ENCODE assay signal across 11 mouse cellular contexts in genomic region chr8:48400572-48400972, GRCm38 (mm10).
DNase-seq lines count a peak whose midpoint lies in the region; ATAC-seq and TF ChIP-seq lines count a peak whose summit lies in the region.
"Had no signal": no experiment of that assay in that cellular context is flagged by ENCODE, and none has a peak within 500 bp of the region (broad histone marks: within the 10 kb centered on the region; RNA-seq: fewer than 3 reads in every experiment).

No protein-coding gene starts in this region.

- no peak for ATAC-seq in heart, embryonic 13.5 days (ENCODE audit: extremely low read depth, insufficient number of reproducible peaks, low FRiP score, low TSS enrichment)
- ATAC-seq in forebrain, embryonic 15.5 days (replicated peaks), result peak; percentile 75
- peak; percentile 64; the same call in 1 of the 2 replicates for ATAC-seq in midbrain, embryonic 16.5 days
- ATAC-seq in liver, postnatal 0 days, result no peak

- H3K36me3 ChIP-seq in heart, embryonic 13.5 days, result no peaks in the 10 kb centered on the region
- H3K36me3 ChIP-seq in forebrain, embryonic 15.5 days, result no peaks in the 10 kb centered on the region
- H3K36me3 ChIP-seq in midbrain, embryonic 16.5 days (ENCODE audit: control insufficient read depth, insufficient read depth, low read length), result no peaks in the 10 kb centered on the region
- no peaks in the 10 kb centered on the region for H3K36me3 ChIP-seq in liver, postnatal 0 days (replicated peaks; ENCODE audit: insufficient read depth, low read length)

- no peak for TF ChIP-seq EP300 in liver, postnatal 0 days (IDR thresholded peaks at IDR 0.05; ENCODE audit: low read depth)

- peaks cover 20% of the 10 kb centered on the region for H3K4me1 ChIP-seq in heart, embryonic 13.5 days
- H3K4me1 ChIP-seq in forebrain, embryonic 15.5 days, result peaks cover 8% of the 10 kb centered on the region
- peaks cover 7% of the 10 kb centered on the region; the same call in 1 of the 2 replicates for H3K4me1 ChIP-seq in midbrain, embryonic 16.5 days (ENCODE audit: control insufficient read depth, insufficient read depth, low read length)
- no peaks in the 10 kb centered on the region for H3K4me1 ChIP-seq in liver, postnatal 0 days (ENCODE audit: insufficient read depth)

- intact Hi-C loops in heart, postnatal 14 days (cut with DNase I), result no loop called here

- peak overlapping the region; percentile 73 for H3K9ac ChIP-seq in heart, embryonic 13.5 days
- peak overlapping the region; percentile 32 for H3K9ac ChIP-seq in forebrain, embryonic 15.5 days (replicated peaks)
- H3K9ac ChIP-seq in midbrain, embryonic 16.5 days (ENCODE audit: low read depth, low read length), result peak overlapping the region; percentile 31; the same call in 1 of the 2 replicates
- H3K9ac ChIP-seq in liver, postnatal 0 days (replicated peaks), result no peak overlapping the region

- 47% methylated on average over 12 of the region's 12 CpGs for WGBS in heart, embryonic 13.5 days
- 6% methylated on average over 12 of the region's 12 CpGs for WGBS in forebrain, embryonic 15.5 days
- 10% methylated on average over 12 of the region's 12 CpGs for WGBS in midbrain, embryonic 16.5 days
- 73% methylated on average over 12 of the region's 12 CpGs for WGBS in liver, postnatal 0 days (ENCODE audit: insufficient replicate concordance)

- peak overlapping the region; percentile 62 for H3K4me2 ChIP-seq in heart, embryonic 13.5 days
- peak overlapping the region; percentile 47 for H3K4me2 ChIP-seq in forebrain, embryonic 15.5 days (replicated peaks)
- peak overlapping the region; percentile 36 for H3K4me2 ChIP-seq in midbrain, embryonic 16.5 days (ENCODE audit: low read length)
- H3K4me2 ChIP-seq in liver, postnatal 0 days (ENCODE audit: low read depth, low read length), result no peak overlapping the region

- DNase-seq in heart, postnatal 14 days, result no peak
- DNase-seq in embryo, embryonic 10 days (ENCODE audit: low spot score), result peak; percentile 74
- DNase-seq in liver, postnatal 0 days, result no peak
- no peak for DNase-seq in urinary bladder, postnatal 4 days (ENCODE audit: low spot score in 2 of 2)
- DNase-seq in thymus, postnatal 4 days, result no peak
- DNase-seq: layer of hippocampus, postnatal 36 days; lung, adult 2 months had no signal

- H3K9me3 ChIP-seq in heart, embryonic 13.5 days, result no peaks in the 10 kb centered on the region
- no peaks in the 10 kb centered on the region for H3K9me3 ChIP-seq in forebrain, embryonic 15.5 days
- H3K9me3 ChIP-seq in midbrain, embryonic 16.5 days (replicated peaks; ENCODE audit: control insufficient read depth, low read length, poor library complexity, severe bottlenecking), result no peaks in the 10 kb centered on the region
- H3K9me3 ChIP-seq in liver, postnatal 0 days (ENCODE audit: low read length), result no peaks in the 10 kb centered on the region

- no peak for TF ChIP-seq CTCF in liver, postnatal 0 days (IDR thresholded peaks at IDR 0.05; ENCODE audit: low read depth)

- H3K27ac ChIP-seq in heart, embryonic 13.5 days (replicated peaks), result peak overlapping the region; percentile 59
- H3K27ac ChIP-seq in forebrain, embryonic 15.5 days (replicated peaks), result peak overlapping the region; percentile 4; the same call in 1 of the 2 replicates
- H3K27ac ChIP-seq in midbrain, embryonic 16.5 days (ENCODE audit: low read length), result peak overlapping the region; percentile 64
- H3K27ac ChIP-seq in liver, postnatal 0 days (ENCODE audit: low read depth), result no peak overlapping the region

- H3K4me3 ChIP-seq in heart, embryonic 13.5 days, result peak overlapping the region; percentile 36
- peak overlapping the region; percentile 13; the same call in 1 of the 2 replicates for H3K4me3 ChIP-seq in forebrain, embryonic 15.5 days
- H3K4me3 ChIP-seq in midbrain, embryonic 16.5 days (ENCODE audit: low read depth, low read length), result 0 out of 2 replicates have a peak overlapping the region, but pooled peaks have one; percentile 1
- H3K4me3 ChIP-seq in liver, postnatal 0 days (ENCODE audit: low read depth, low read length), result no peak overlapping the region

- no peaks in the 10 kb centered on the region for H3K27me3 ChIP-seq in heart, embryonic 13.5 days (replicated peaks)
- no peaks in the 10 kb centered on the region for H3K27me3 ChIP-seq in forebrain, embryonic 15.5 days
- H3K27me3 ChIP-seq in midbrain, embryonic 16.5 days (ENCODE audit: control insufficient read depth, insufficient read depth, low read depth, low read length), result no peaks in the 10 kb centered on the region
- H3K27me3 ChIP-seq in liver, postnatal 0 days (ENCODE audit: insufficient read depth, low read length), result no peaks in the 10 kb centered on the region
- H3K27me3 ChIP-seq: CH12.LX had no signal

Comparison
In these comparisons a context has a peak if more than half of its experiments do, and no peak if none do; other contexts are left out.
1. ATAC-seq: peak in forebrain, embryonic 15.5 days (single experiment) and midbrain, embryonic 16.5 days (single experiment); none in heart, embryonic 13.5 days (single experiment) and liver, postnatal 0 days (single experiment).